Mouse (Mus musculus): ENCODE results near the gene Rnf186. TPM values are rescaled to one million over a fixed set of nuclear protein-coding genes. Genes with fewer than 3 reads are reported as not detected.

Rnf186 gene
- polyA plus RNA-seq (2012; rRNA removed) = 1.5 and 2.1 TPM in 2 replicates

GRCm38 (mm10) chr4:138966866-138967265, at the start of gene Rnf186:
Rnf186 (plus strand) TSS chr4:138967112.

GRCm38 (mm10) chr4:138972827-138973718, 6.2 kb downstream of the Rnf186 start, which contains the start of gene Tmco4:
Tmco4 (plus strand) TSS chr4:138972888.

Other genes starting within 250 kb of the Rnf186 start
- 0.02 TPM in 1 of 2 replicates, not detected in the other for gene Pla2g2c, start 242.3 kb upstream of the Rnf186 start, polyA plus RNA-seq (2012; rRNA removed)
- 0.06 and 0.10 TPM in 2 replicates for gene Ubxn10, start 229.9 kb upstream of the Rnf186 start, polyA plus RNA-seq (2012; rRNA removed)
- 0.01 and 0.02 TPM in 2 replicates for gene Pla2g2f, start 209.5 kb upstream of the Rnf186 start, polyA plus RNA-seq (2012; rRNA removed)
- gene Pla2g2d, start 191.4 kb upstream of the Rnf186 start, polyA plus RNA-seq (2012; rRNA removed) = 0.05 and 0.06 TPM in 2 replicates
- 0.05 TPM in 1 of 2 replicates, not detected in the other for gene Pla2g5, start 103.6 kb upstream of the Rnf186 start, polyA plus RNA-seq (2012; rRNA removed)
- gene Gm13030, start 93.1 kb upstream of the Rnf186 start, polyA plus RNA-seq (2012; rRNA removed) = not detected in 2 replicates
- gene Pla2g2e, start 89.2 kb upstream of the Rnf186 start, polyA plus RNA-seq (2012; rRNA removed) = not detected in 2 replicates
- gene Otud3, start 53.2 kb upstream of the Rnf186 start, polyA plus RNA-seq (2012; rRNA removed) = 1.6 and 2.1 TPM in 2 replicates
- gene Tmco4, start 5.8 kb downstream of the Rnf186 start, polyA plus RNA-seq (2012; rRNA removed) = 4.7 and 4.8 TPM in 2 replicates
- not detected in 2 replicates for gene Htr6, start 108.5 kb downstream of the Rnf186 start, polyA plus RNA-seq (2012; rRNA removed)
- gene Nbl1, start 125.9 kb downstream of the Rnf186 start, polyA plus RNA-seq (2012; rRNA removed) = 2.4 and 2.5 TPM in 2 replicates
- gene Minos1, start 164.0 kb downstream of the Rnf186 start, polyA plus RNA-seq (2012; rRNA removed) = 79.1 and 89.4 TPM in 2 replicates
- 73.6 and 74.6 TPM in 2 replicates for gene Capzb, start 225.8 kb downstream of the Rnf186 start, polyA plus RNA-seq (2012; rRNA removed)

All from liver, embryonic 18 days (tissue).